Mouse (Mus musculus): ENCODE data around the gene Tirap.

DNA sequence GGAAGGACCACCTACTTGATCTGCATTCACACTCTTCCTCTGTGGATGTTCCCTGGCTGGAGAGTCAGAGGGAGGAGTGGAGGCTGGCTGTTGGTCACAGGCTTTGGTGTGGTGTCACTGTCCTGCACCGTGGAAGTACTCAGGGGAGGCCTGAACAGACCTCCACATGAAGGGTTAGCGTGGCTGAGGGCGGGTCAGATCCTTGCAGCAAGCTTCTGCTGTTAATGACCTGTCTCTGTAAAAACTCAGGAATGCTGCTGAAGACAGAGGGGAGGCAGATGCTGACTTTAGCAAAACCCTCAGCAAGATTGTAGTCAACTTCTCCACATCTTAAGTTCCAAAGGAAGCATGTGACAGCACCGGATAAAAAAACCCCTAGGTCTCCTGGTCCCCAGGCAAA is 43.2 kb downstream of the Tirap start:
- no peak for TF ChIP-seq POLR2A (IDR thresholded peaks at IDR 0.05; ENCODE audit: borderline replicate concordance, insufficient read depth, low read length)
- no peak for TF ChIP-seq CTCF (IDR thresholded peaks at IDR 0.05; ENCODE audit: borderline replicate concordance, insufficient read depth, low read depth, low read length)

Measured in cerebellum, adult 2 months (tissue).